ENCODE assay signal across 18 mouse cellular contexts in genomic region chr15:18904131-18904530, GRCm38 (mm10).
"Had no signal": no experiment of that assay in that cellular context is flagged by ENCODE, and none has a peak within 500 bp of the region (broad histone marks: within the 10 kb centered on the region; RNA-seq: fewer than 3 reads in every experiment).

No protein-coding gene starts in this region.

- H3K4me3 ChIP-seq: midbrain, embryonic 10.5 days; midbrain, embryonic 12.5 days; myocyte; neural tube, embryonic 13.5 days; neural tube, embryonic 15.5 days had no signal

- H3K27me3 ChIP-seq: midbrain, embryonic 12.5 days; neural tube, embryonic 13.5 days; neural tube, embryonic 15.5 days had no signal

- H3K4me1 ChIP-seq: midbrain, embryonic 10.5 days; midbrain, embryonic 12.5 days; neural tube, embryonic 13.5 days; neural tube, embryonic 15.5 days had no signal

- H3K9ac ChIP-seq: lung, embryonic 14.5 days; midbrain, embryonic 12.5 days; neural tube, embryonic 13.5 days; neural tube, embryonic 15.5 days had no signal

- DNase-seq: lung, embryonic 14.5 days; lung, postnatal 10 days; lung, postnatal 4 days; midbrain, embryonic 14.5 days; retina, postnatal 1 day; right cerebral cortex, adult 18-20 months; right cerebral cortex, postnatal 25 days; right cerebral cortex, postnatal 4 days; spleen, adult 18-20 months; thymus, adult 18-20 months; thymus, postnatal 14 days; thymus, postnatal 36 days had no signal

- H3K4me2 ChIP-seq: lung, embryonic 14.5 days; midbrain, embryonic 12.5 days; neural tube, embryonic 13.5 days; neural tube, embryonic 15.5 days had no signal

- H3K27ac ChIP-seq: midbrain, embryonic 10.5 days; midbrain, embryonic 12.5 days; neural tube, embryonic 13.5 days; neural tube, embryonic 15.5 days had no signal

- H3K36me3 ChIP-seq: midbrain, embryonic 10.5 days; midbrain, embryonic 12.5 days; neural tube, embryonic 13.5 days; neural tube, embryonic 15.5 days had no signal

- ATAC-seq: midbrain, embryonic 16.5 days had no signal

- H3K9me3 ChIP-seq: midbrain, embryonic 10.5 days; midbrain, embryonic 12.5 days; neural tube, embryonic 13.5 days; neural tube, embryonic 15.5 days had no signal
